ENCODE assay signal across 10 mouse cellular contexts in genomic region chr1:136570298-136570653, GRCm38 (mm10). TPM values are rescaled to one million over a fixed set of nuclear protein-coding genes. Genes with fewer than 3 reads are reported as not detected.
DNase-seq lines count a peak whose midpoint lies in the region; ATAC-seq lines count a peak whose summit lies in the region.
"Had no signal": no experiment of that assay in that cellular context is flagged by ENCODE, and none has a peak within 500 bp of the region (broad histone marks: within the 10 kb centered on the region; RNA-seq: fewer than 3 reads in every experiment).

No protein-coding gene starts in this region.

- 15% methylated on average over 13 of the region's 13 CpGs for WGBS in kidney, embryonic 15.5 days
- 12% methylated on average over 13 of the region's 13 CpGs for WGBS in forebrain, embryonic 14.5 days
- 9% methylated on average over 13 of the region's 13 CpGs for WGBS in liver, embryonic 11.5 days

- no peaks in the 10 kb centered on the region for H3K27me3 ChIP-seq in kidney, embryonic 15.5 days
- H3K27me3 ChIP-seq in forebrain, embryonic 14.5 days (replicated peaks; ENCODE audit: control insufficient read depth, insufficient read depth, low read length): no peaks in the 10 kb centered on the region
- H3K27me3 ChIP-seq in liver, embryonic 11.5 days (replicated peaks; ENCODE audit: control insufficient read depth, insufficient read depth, low read length): no peaks in the 10 kb centered on the region

- no peak overlapping the region for H3K9ac ChIP-seq in kidney, embryonic 15.5 days
- H3K9ac ChIP-seq in forebrain, embryonic 14.5 days (ENCODE audit: low read length): no peak overlapping the region
- H3K9ac ChIP-seq in liver, embryonic 11.5 days (ENCODE audit: low read depth, low read length): no peak overlapping the region

- H3K9me3 ChIP-seq in kidney, embryonic 15.5 days (replicated peaks): no peaks in the 10 kb centered on the region
- no peaks in the 10 kb centered on the region for H3K9me3 ChIP-seq in forebrain, embryonic 14.5 days (replicated peaks; ENCODE audit: control insufficient read depth, low read length)
- no peaks in the 10 kb centered on the region for H3K9me3 ChIP-seq in liver, embryonic 11.5 days (ENCODE audit: control insufficient read depth, low read length)

- H3K4me1 ChIP-seq in kidney, embryonic 15.5 days: peaks cover 16% of the 10 kb centered on the region
- H3K4me1 ChIP-seq in forebrain, embryonic 14.5 days (ENCODE audit: control insufficient read depth, insufficient read depth, low read length): no peaks in the 10 kb centered on the region
- peaks cover 6% of the 10 kb centered on the region; the same call in 1 of the 2 replicates for H3K4me1 ChIP-seq in liver, embryonic 11.5 days (replicated peaks; ENCODE audit: control insufficient read depth, insufficient read depth, low read length)

- no peak overlapping the region for H3K27ac ChIP-seq in kidney, embryonic 15.5 days
- no peak overlapping the region for H3K27ac ChIP-seq in forebrain, embryonic 14.5 days (ENCODE audit: low read depth, low read length)
- H3K27ac ChIP-seq in liver, embryonic 11.5 days (ENCODE audit: low read depth, low read length): no peak overlapping the region

- no peaks in the 10 kb centered on the region for H3K36me3 ChIP-seq in kidney, embryonic 15.5 days
- no peaks in the 10 kb centered on the region for H3K36me3 ChIP-seq in forebrain, embryonic 14.5 days (ENCODE audit: control insufficient read depth, insufficient read depth, low read length)
- no peaks in the 10 kb centered on the region for H3K36me3 ChIP-seq in liver, embryonic 11.5 days (ENCODE audit: control insufficient read depth, insufficient read depth, low read length)

- H3K4me2 ChIP-seq in kidney, embryonic 15.5 days: peak overlapping the region; percentile 44
- H3K4me2 ChIP-seq in forebrain, embryonic 14.5 days (ENCODE audit: low read length): peak overlapping the region; percentile 39
- H3K4me2 ChIP-seq in liver, embryonic 11.5 days: peak overlapping the region; percentile 47; the same call in 1 of the 2 replicates

- H3K4me3 ChIP-seq in kidney, embryonic 15.5 days (replicated peaks): peak overlapping the region; percentile 18
- no peak overlapping the region for H3K4me3 ChIP-seq in forebrain, embryonic 14.5 days (ENCODE audit: low read depth, low read length)
- H3K4me3 ChIP-seq in liver, embryonic 11.5 days (ENCODE audit: low read depth, low read length): no peak overlapping the region

- ATAC-seq in kidney, embryonic 15.5 days (replicated peaks; ENCODE audit: low FRiP score): 0 out of 2 replicates have a peak, but pooled peaks have one; percentile 52
- no peak for ATAC-seq in forebrain, embryonic 14.5 days
- ATAC-seq in liver, embryonic 11.5 days (replicated peaks; ENCODE audit: low FRiP score): peak; percentile 54; the same call in 1 of the 2 replicates

- no peak for DNase-seq in kidney, adult 18-20 months
- DNase-seq in forebrain, embryonic 14.5 days (ENCODE audit: low spot score): no peak
- peak; percentile 52 for DNase-seq in liver, embryonic 11.5 days (ENCODE audit: low spot score)
- peak; percentile 29 for DNase-seq in retina, postnatal 1 day
- no peak for DNase-seq in cerebellum, postnatal 14 days
- no peak for DNase-seq in adrenal gland, postnatal 10 days
- DNase-seq in thymus, postnatal 36 days: no peak
- DNase-seq: cerebellum, postnatal 25 days; layer of hippocampus, postnatal 36 days had no signal

RNA-seq across cellular contexts. Expression of gene Zfp281, which starts 54.4 kb away (rescaled TPM):
- 23.0 and 23.1 TPM in 2 replicates for polyA plus RNA-seq in kidney, embryonic 15.5 days (2015; fragmentation: Nextera tagmentation; extraction: Ambion mirVana)
- polyA plus RNA-seq in forebrain, embryonic 14.5 days (2014; fragmentation: Nextera tagmentation; extraction: Ambion mirVana): 26.7 and 28.4 TPM in 2 replicates
- polyA plus RNA-seq in liver, embryonic 11.5 days (2014; fragmentation: Nextera tagmentation; extraction: Ambion mirVana): 19.3 and 21.3 TPM in 2 replicates
- total RNA-seq in adrenal gland, postnatal 10 days (2021): 10 to 100 TPM; 14.8 to 17.1 TPM

Comparison
In these comparisons a context has a peak if more than half of its experiments do, and no peak if none do; other contexts are left out.
1. DNase-seq: peak in liver, embryonic 11.5 days (single experiment) and retina, postnatal 1 day (single experiment); none in kidney, adult 18-20 months (single experiment), forebrain, embryonic 14.5 days (single experiment), cerebellum, postnatal 14 days (0 of 2), adrenal gland, postnatal 10 days (single experiment) and thymus, postnatal 36 days (0 of 2).
2. Peak in every context shown above with its lines, with median percentiles within 50 percentile points of each other: H3K4me2 ChIP-seq.